Mouse (Mus musculus) C2C12 (cell line): ENCODE results near the gene Kpnb1.

ENCODE experiments used
- CTCF ChIP-seq: IDR thresholded peaks from one replicate; pipeline ENCODE4 v1.5.1; 2011; ENCODE audit not compliant: control insufficient read depth, insufficient read depth, insufficient read length
- FOSL1 ChIP-seq: IDR thresholded peaks from one replicate; pipeline ENCODE4 v1.8.0; 2011; ENCODE audit warnings: mild to moderate bottlenecking, low read length; ENCODE audit not compliant: poor library complexity, insufficient read depth, severe bottlenecking
- MAX ChIP-seq: IDR thresholded peaks from one replicate; pipeline ENCODE4 v1.6.1; 2011; ENCODE audit warnings: mild to moderate bottlenecking, control low read depth
- MYOG ChIP-seq: IDR thresholded peaks from one replicate; pipeline ENCODE4 v1.6.1; 2011; ENCODE audit not compliant: control insufficient read depth, insufficient read length; ENCODE audit errors: extremely low read depth

DNA sequence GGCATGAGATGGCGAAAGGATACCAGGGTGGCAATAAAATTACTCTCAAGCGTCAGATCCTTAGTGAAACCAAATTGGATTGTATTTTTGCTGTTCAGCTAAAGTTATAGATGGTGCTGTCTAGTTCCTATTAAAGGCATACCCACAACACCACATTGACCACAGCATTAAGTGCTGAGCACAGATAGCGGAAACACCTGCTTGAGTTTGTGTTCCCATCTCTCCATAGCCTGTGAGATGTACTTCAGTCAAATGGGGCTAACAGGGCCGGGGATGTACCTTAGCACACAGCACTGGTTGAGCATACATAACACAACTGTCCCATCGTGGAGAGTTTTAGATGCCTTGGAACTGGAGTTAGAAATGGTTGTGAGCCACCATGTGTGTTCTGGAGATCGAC, 3.3 kb upstream of the Kpnb1 start:
- TF ChIP-seq CTCF, result no peak
- TF ChIP-seq MAX, result no peak
- no peak for TF ChIP-seq FOSL1
- no peak for TF ChIP-seq MYOG
